Mouse (Mus musculus) cerebellum, adult 2 months (tissue): Measurements from ENCODE around the gene Tmem263.

Experiments
- CTCF ChIP-seq: fragments of 200-500 bp; IDR thresholded peaks from 2 replicates; pipeline ENCODE4 v1.5.1; 2011; ENCODE audit warnings: low read depth, mild to moderate bottlenecking, control low read depth, low read length, moderate library complexity, borderline replicate concordance; ENCODE audit not compliant: insufficient read depth
- POLR2A ChIP-seq: fragments of 200-500 bp; IDR thresholded peaks from 2 replicates; pipeline ENCODE4 v1.6.1; 2011; ENCODE audit warnings: low read length, control low read depth, borderline replicate concordance; ENCODE audit not compliant: insufficient read depth

GRCm38 (mm10) chr10:85136573-85136972, 34.1 kb downstream of the Tmem263 start:
- TF ChIP-seq POLR2A (no peak), CTCF (no peak)
